Mouse (Mus musculus) right cerebral cortex, postnatal 10 days (tissue): ENCODE measurements around the gene Pecr.
"Not testable (repeated sequence)": the region's sequence is repeated elsewhere in the genome, so short reads cannot be mapped to it uniquely, and the experiment has no call there.

Experiments used
- DNase-seq, 2 experiments: peaks; one replicate each; pipeline ENCODE4 v3.0.0; 2021; ENCODE audit warnings: low spot score in 2 of 2

Gene Pecr

GRCm38 (mm10) chr1:72287893-72288292 is 3.8 kb upstream of the Pecr start:
- DNase-seq: no peak

DNA sequence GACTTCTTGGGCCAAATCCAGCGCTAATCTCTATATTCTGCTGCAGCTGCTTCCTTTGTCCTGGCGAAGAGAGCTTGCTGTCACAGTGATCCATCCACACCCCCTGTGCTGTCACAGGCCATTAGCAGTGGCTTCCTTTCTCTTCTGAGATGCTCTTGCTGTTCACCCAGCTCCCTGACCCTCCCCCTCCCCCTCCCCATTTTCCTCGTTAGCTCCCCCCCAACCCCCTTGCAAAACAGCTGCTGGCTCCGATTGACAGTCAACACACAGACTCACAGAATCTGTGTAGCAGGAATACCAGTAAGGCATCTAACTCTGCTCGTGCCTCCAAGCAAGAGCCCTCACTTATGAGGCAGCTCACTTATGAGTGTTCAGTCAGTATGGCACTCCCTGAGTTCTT is 2.8 kb upstream of the Pecr start:
- DNase-seq: peak in 1 of 2 experiments; percentile 46

- DNase-seq: peak in 1 of 2 experiments; percentile 37
These were observed 425 bp upstream of the Pecr start for GRCm38 (mm10) chr1:72284539-72284938.

- no peak for DNase-seq
These were observed 1.5 kb downstream of the Pecr start for GRCm38 (mm10) chr1:72282604-72283003.

DNA sequence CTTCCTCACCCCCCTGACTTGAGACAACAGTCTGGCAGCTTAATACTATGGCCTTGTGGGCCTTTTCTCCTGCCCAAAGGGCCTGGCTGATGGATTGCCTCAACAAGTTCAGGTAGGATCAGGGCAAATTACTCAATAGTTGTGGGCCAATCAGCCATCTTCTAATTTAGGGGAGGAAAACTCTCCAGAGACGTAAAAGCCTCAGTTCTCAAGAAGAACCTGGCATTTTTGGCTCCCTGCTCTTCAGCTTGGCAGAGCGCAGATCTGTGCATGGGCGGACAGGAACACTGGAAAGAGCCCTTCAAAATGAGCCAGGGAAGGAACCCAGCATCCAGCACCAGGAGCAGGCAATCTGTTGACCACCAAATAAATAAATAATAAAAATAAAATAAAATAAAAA is 6.0 kb downstream of the Pecr start:
- no peak for DNase-seq

- no peak for DNase-seq
These were observed 21.0 kb downstream of the Pecr start for GRCm38 (mm10) chr1:72263099-72263498.

GRCm38 (mm10) chr1:72256381-72257256 is 27.5 kb downstream of the Pecr start:
- no peak for DNase-seq

DNA sequence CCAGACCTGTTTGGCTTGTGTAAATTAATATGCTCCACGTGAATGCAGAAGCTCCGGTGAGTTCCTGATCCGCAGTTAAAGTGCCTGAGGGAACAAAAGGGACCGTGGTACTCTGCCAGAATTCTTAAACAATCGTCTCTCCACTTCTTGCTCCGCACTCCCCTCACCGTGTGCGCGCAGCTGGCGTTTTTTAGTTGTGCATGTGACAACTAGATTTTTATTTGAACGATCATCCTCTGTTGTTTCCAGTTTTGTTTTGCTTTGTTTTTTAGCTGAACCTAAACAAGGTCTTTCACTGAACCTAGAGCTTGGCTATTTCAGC is 28.3 kb downstream of the Pecr start:
- no peak for DNase-seq

DNA sequence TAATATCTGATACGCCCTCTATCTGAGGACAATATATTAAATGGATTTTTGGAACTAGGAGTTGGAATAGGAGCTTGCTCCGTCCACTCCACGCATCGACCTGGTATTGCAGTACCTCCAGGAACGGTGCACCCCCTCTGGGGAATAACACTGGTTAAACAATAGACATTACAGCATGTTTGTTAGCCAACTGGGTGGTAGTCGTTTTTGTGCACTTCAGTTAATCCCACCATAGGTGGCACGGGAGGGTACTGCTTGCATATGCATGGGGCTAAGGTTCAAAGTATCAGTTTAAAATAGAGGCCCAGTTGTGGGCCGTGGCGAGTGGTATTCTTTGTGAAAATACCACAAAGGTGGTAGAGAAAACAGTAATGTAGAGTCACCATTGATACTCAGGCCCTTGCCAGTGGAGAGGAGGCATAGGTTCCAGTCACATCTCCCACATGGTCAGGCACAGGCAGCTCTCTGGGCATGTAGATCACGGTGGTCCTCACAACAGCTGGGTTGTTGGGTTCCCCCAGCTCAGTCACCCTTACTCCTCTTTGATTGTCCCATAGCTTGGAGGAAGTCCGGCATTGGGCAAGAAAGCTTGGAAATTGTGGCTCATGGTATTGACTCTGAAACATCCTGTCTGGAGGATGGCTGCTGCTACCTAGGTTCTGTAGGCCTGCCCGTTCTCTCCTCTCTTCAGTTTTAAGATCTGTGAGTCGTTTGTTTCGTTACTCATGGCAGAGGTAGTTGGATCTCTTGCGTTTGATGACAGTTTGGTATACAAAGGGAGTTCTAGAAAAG is 28.9 kb downstream of the Pecr start:
- peak; percentile 66 to 83 for DNase-seq

GRCm38 (mm10) chr1:72254545-72255061 is 29.5 kb downstream of the Pecr start:
- peak; percentile 90 for DNase-seq

GRCm38 (mm10) chr1:72253881-72254491 is 30.1 kb downstream of the Pecr start:
- peak; percentile 45 to 54 for DNase-seq

GRCm38 (mm10) chr1:72251806-72252205 is 32.3 kb downstream of the Pecr start:
- DNase-seq: no peak

- not testable (repeated sequence) for DNase-seq
These were observed 35.8 kb downstream of the Pecr start for GRCm38 (mm10) chr1:72248226-72248737.

DNA sequence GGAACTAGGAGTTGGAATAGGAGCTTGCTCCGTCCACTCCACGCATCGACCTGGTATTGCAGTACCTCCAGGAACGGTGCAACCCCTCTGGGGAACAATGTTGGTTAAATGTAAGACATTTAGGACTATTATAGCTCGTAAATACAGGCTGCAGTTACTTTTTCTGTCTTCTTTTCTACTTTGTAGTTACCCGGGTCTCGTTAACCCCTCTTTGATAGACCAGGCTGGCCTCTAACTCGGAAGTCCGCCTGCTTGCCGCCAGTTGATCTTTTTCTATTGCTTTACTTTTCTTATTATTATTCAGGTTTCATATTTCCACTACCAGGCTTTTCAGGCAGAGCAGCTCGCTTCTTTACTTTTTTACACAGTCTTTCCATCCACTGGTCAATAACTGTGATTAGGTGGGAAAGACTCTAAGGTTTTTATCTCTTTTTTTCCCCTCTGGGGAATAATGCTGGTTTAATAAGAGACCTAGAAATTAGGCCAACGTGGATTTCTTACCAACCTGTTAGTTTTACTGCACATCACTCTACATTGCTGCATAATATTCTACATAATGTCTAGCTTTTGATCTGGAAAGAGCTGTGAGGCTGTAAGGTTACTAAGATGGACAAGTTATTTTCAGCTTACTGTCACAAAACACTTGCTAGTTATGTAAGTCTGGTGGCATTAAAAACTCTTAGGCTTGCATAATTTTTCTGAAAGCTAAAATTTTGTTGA is 39.6 kb downstream of the Pecr start:
- peak; percentile 48 to 60 for DNase-seq

DNA sequence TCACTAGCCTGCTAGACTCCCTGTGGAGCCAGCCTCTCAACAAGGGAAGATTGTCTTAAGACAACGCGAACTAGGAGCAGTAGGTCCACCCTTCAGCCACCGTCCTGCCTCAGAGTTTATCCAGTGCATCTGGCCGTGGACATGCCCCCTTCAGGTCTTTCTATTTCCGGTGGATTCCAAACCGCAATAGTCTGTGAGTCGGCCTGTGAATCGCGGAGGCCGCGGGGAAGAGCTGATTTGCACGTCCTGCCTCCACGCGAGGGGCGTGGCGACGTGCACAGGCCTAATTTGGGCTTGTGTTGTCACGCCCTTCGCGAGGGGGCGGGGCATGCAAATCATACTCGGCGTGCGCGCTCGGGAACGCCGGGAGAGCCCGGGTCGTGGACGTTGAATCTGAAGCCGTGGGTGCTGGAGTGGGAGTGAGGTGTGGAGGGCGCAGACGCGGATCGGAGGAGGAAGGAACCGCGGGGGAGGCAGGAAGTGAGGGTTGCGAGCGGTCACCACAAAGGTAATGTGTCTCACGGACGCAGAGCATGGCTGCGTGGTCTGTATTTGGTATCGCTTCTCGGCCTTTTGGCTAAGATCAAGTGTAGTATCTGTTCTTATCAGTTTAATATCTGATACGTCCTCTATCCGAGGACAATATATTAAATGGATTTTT is 40.3 kb downstream of the Pecr start:
- DNase-seq: peak; percentile 96 to 97

GRCm38 (mm10) chr1:72242581-72243143 is 41.5 kb downstream of the Pecr start:
- DNase-seq: no peak

DNA sequence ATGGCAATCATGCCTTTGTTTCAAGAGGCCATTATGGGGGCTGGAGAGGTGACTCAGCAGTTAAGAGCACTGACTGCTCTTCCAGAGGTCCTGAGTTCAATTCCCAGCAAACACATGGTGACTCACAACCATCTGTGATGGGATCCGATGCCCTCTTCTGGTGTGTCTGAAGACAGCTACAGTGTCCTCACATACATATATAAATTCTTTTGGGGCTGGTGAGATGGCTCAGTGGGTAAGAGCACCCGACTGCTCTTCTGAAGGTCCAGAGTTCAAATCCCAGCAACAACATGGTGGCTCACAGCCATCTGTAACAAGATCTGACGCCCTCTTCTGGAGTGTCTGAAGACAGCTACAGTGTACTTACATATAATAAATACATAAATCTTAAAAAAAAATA is 45.0 kb downstream of the Pecr start:
- not testable (repeated sequence) for DNase-seq

DNA sequence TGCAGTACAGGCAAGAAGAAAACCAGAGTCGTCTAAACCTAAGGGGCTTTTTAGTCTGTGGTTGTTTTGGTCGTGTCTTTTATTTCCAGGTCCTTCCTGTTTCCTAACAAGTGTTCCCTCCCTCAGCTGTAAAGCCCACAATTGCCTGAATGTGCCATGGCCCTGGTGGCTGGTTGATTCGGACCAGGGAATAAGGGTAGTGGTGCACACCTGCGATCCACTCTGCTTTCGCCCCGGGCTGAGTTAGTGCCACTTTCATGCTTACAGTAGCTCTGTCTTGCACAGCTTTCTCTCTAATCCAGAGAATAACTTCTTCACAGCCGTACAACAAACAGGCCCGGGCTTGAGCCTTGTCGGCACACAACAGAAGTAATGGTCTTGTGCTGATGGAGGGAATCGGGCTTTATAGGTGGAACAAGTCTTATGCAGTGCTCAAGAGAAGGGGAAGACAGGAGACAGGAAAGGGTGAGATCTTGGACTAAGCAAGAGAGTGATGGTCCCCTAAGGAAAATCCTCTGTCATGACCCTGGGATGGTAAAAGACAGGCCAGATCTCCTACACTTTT is 46.0 kb downstream of the Pecr start:
- DNase-seq: no peak

DNA sequence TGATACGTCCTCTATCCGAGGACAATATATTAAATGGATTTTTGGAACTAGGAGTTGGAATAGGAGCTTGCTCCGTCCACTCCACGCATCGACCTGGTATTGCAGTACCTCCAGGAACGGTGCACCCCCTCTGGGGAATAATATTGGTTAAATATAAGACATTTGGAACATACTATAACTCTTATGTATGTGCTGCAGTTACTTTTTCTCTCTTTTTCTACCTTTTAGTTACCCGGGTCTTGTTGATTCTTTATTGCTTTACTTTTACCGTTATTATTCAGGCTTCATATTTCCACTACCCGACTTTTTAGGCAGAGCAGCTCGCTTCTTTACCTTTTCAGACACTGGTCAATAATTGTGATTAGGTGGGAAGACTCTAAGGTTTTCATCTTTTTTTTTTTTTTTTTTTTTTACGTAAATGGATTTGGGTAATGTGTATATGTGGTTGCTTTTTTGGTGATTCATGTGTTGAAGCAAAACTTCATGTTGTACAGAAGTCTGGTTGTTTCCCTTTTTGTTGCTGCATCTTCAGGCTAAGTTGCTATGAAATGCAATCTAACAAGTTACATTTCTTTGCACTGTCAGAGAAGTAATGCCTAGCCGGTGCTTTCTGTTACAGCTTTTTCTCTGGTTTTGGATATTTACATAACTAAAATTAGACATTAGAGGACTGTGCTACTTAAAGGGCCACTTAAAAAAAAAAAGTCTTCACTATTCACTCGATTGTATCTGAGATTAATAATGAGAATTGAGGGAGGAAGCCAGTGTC is 46.9 kb downstream of the Pecr start:
- DNase-seq: peak; percentile 63 to 70
